Mouse (Mus musculus) CD8-positive naive resting alpha-beta T cell, adult 2 months (primary cell): ENCODE measurements around the gene Irx6.

Source experiments
- DNase-seq, 2 experiments: peaks; one replicate each; pipeline ENCODE4 v3.0.0; 2022; ENCODE audit warnings: low read depth in 2 of 2, low spot score in 2 of 2

The Irx6 gene

GRCm38 (mm10) chr8:92721266-92721935 is 47.3 kb downstream of the Irx6 start:
- no peak for DNase-seq

GRCm38 (mm10) chr8:92721936-92722321 is 47.8 kb downstream of the Irx6 start:
- DNase-seq = no peak

- DNase-seq = no peak
Observed at GRCm38 (mm10) chr8:92723320-92723719, 49.2 kb downstream of the Irx6 start.

DNA sequence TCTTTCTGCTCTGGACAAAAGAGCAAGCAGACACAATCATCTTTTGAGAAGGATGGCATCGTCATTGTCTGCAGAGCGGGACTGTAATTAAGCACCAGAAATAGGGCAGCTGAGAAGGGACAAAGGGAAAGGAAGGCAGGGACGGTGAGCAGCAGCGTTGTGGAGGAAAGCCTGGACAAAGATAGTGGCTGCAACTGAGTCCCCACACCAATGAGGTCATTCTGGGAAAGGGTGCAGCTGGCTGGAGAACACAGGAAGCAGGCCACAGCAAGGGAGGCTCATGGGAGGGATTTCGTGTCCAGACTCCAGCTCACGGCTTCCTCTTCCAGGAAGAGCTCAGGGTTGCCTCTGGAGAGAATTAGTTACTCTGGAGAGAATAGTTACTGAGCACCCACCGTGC is 49.9 kb downstream of the Irx6 start:
- no peak for DNase-seq

DNA sequence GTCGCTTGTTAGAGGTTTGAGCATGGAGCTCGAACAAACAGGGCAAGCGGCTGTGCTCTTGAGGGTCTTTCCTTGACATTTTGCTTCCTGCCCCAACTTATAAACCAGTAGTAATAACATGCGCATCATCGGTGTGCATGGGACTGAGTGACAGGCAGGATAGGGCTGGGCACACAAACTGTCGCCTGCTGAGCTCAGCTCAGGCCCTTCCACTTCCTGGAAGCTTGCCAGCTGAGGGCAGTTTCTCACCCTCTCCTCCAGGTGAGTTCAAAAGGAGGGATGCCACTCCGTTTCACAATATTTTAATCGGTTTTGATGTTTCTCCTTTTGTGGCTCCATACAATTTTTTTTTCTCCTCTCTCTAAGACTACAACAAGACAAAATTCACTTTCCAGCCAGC is 50.3 kb downstream of the Irx6 start:
- DNase-seq = no peak
